Mouse (Mus musculus) stomach, embryonic 15.5 days (tissue): ENCODE results near the gene Galntl6. TPM values are rescaled to one million over a fixed set of nuclear protein-coding genes. Genes with fewer than 3 reads are reported as not detected.

Experiments
- ATAC-seq: fragments of 200-750 bp; cut with Nextera tagmentation; 2 replicates; pipeline ENCODE4 v1.8.0; 2017; ENCODE audit warnings: low read depth, moderate number of reproducible peaks, moderate TSS enrichment; ENCODE audit not compliant: insufficient read depth, low FRiP score
- H3K27ac ChIP-seq: fragments of 300-500 bp; sonication (generic); 2 replicates; pipeline ENCODE4 v1.5.1; 2015; ENCODE audit warnings: mild to moderate bottlenecking, inconsistent platforms
- H3K27me3 ChIP-seq: fragments of 300-500 bp; sonication (generic); replicated peaks from 2 replicates; pipeline ENCODE4 v1.6.1; 2015; ENCODE audit warnings: inconsistent platforms
- H3K36me3 ChIP-seq: fragments of 300-500 bp; sonication (generic); 2 replicates; pipeline ENCODE4 v1.6.1; 2015; ENCODE audit warnings: inconsistent platforms
- H3K4me1 ChIP-seq: fragments of 300-500 bp; sonication (generic); 2 replicates; pipeline ENCODE4 v1.6.1; 2015; ENCODE audit warnings: inconsistent platforms
- H3K4me2 ChIP-seq: fragments of 300-500 bp; sonication (generic); 2 replicates; pipeline ENCODE4 v1.6.1; 2015; ENCODE audit warnings: mild to moderate bottlenecking, inconsistent platforms
- H3K4me3 ChIP-seq: fragments of 300-500 bp; sonication (generic); replicated peaks from 2 replicates; pipeline ENCODE4 v1.5.1; 2015; ENCODE audit warnings: inconsistent platforms
- H3K9ac ChIP-seq: fragments of 300-500 bp; sonication (generic); 2 replicates; pipeline ENCODE4 v1.6.1; 2015; ENCODE audit warnings: inconsistent platforms
- H3K9me3 ChIP-seq: fragments of 300-500 bp; sonication (generic); 2 replicates; pipeline ENCODE4 v1.6.1; 2016; ENCODE audit warnings: inconsistent platforms
- WGBS: fragments of 180-500 bp; shearing (Covaris S2); methylation state at CpG from one replicate; pipeline ENCODE4 v1.1.7; 2015; 5-methylcytosine and 5-hydroxymethylcytosine counted together
- polyA plus RNA-seq: library from polyadenylated mRNA; unstranded; fragments of >200 nt; fragmentation: Nextera tagmentation; extraction: Ambion mirVana; gene quantifications from 2 replicates; pipeline ENCODE4 v1.2.1, GENCODE M21; 2015

Gene Galntl6
- polyA plus RNA-seq, 1 experiment from 2014 or later: 1.7 TPM

GRCm38 (mm10) chr8:58417551-58417950 is 494.9 kb downstream of the Galntl6 start:
- H3K36me3 ChIP-seq: no peaks in the 10 kb centered on the region
- H3K4me1 ChIP-seq: no peaks in the 10 kb centered on the region
- no peak overlapping the region for H3K27ac ChIP-seq
- 46% methylated on average over 1 of the region's 1 CpGs for WGBS
- no peak overlapping the region for H3K9ac ChIP-seq
- no peak overlapping the region for H3K4me2 ChIP-seq
- no peaks in the 10 kb centered on the region for H3K27me3 ChIP-seq
- no peaks in the 10 kb centered on the region for H3K9me3 ChIP-seq
- ATAC-seq: no peak
- H3K4me3 ChIP-seq: no peak overlapping the region

GRCm38 (mm10) chr8:58396500-58396899 is 515.9 kb downstream of the Galntl6 start:
- Histone ChIP-seq H3K27ac (no peak overlapping the region), H3K27me3 (no peaks in the 10 kb centered on the region), H3K9ac (no peak overlapping the region), H3K4me1 (no peaks in the 10 kb centered on the region), H3K4me2 (no peak overlapping the region), H3K4me3 (no peak overlapping the region), H3K9me3 (no peaks in the 10 kb centered on the region), H3K36me3 (no peaks in the 10 kb centered on the region)
- no peak for ATAC-seq
- 44% methylated on average over 3 of the region's 3 CpGs for WGBS

GRCm38 (mm10) chr8:58395879-58396278 is 516.6 kb downstream of the Galntl6 start:
- WGBS: 88% methylated on average over 1 of the region's 1 CpGs
- no peak overlapping the region for H3K9ac ChIP-seq
- no peaks in the 10 kb centered on the region for H3K9me3 ChIP-seq
- no peaks in the 10 kb centered on the region for H3K36me3 ChIP-seq
- no peak overlapping the region for H3K27ac ChIP-seq
- H3K4me3 ChIP-seq: no peak overlapping the region
- H3K27me3 ChIP-seq: no peaks in the 10 kb centered on the region
- no peak overlapping the region for H3K4me2 ChIP-seq
- ATAC-seq: no peak
- H3K4me1 ChIP-seq: no peaks in the 10 kb centered on the region

- Histone ChIP-seq H3K4me2 (no peak overlapping the region), H3K4me1 (no peaks in the 10 kb centered on the region), H3K27ac (no peak overlapping the region), H3K4me3 (no peak overlapping the region), H3K9me3 (no peaks in the 10 kb centered on the region), H3K27me3 (no peaks in the 10 kb centered on the region), H3K9ac (no peak overlapping the region), H3K36me3 (no peaks in the 10 kb centered on the region)
- 79% methylated on average over 2 of the region's 2 CpGs for WGBS
- ATAC-seq: no peak
Measured at GRCm38 (mm10) chr8:58372389-58372788, 540.1 kb downstream of the Galntl6 start.

- no peak for ATAC-seq
- Histone ChIP-seq H3K36me3 (no peaks in the 10 kb centered on the region), H3K27me3 (no peaks in the 10 kb centered on the region), H3K9me3 (no peaks in the 10 kb centered on the region), H3K4me2 (no peak overlapping the region), H3K4me1 (no peaks in the 10 kb centered on the region), H3K27ac (no peak overlapping the region), H3K4me3 (no peak overlapping the region), H3K9ac (no peak overlapping the region)
- 87% methylated on average over 10 of the region's 10 CpGs for WGBS
Measured at GRCm38 (mm10) chr8:58371979-58372378, 540.5 kb downstream of the Galntl6 start.

GRCm38 (mm10) chr8:58331151-58331550 is 581.3 kb downstream of the Galntl6 start:
- no peak for ATAC-seq

GRCm38 (mm10) chr8:58313482-58313881 is 599.0 kb downstream of the Galntl6 start:
- no peak overlapping the region for H3K27ac ChIP-seq
- H3K4me1 ChIP-seq: no peaks in the 10 kb centered on the region
- ATAC-seq: no peak
- H3K4me3 ChIP-seq: no peak overlapping the region
- H3K9me3 ChIP-seq: no peaks in the 10 kb centered on the region
- H3K27me3 ChIP-seq: no peaks in the 10 kb centered on the region
- no peak overlapping the region for H3K9ac ChIP-seq
- no peaks in the 10 kb centered on the region for H3K36me3 ChIP-seq
- no peak overlapping the region for H3K4me2 ChIP-seq
- 89% methylated on average over 2 of the region's 2 CpGs for WGBS

More at GRCm38 (mm10) chr8:58331151-58331550, 581.3 kb downstream of the Galntl6 start:
- H3K4me1 ChIP-seq: no peaks in the 10 kb centered on the region
- H3K27ac ChIP-seq: no peak overlapping the region
- H3K9me3 ChIP-seq: no peaks in the 10 kb centered on the region
- H3K9ac ChIP-seq: no peak overlapping the region
- no peak overlapping the region for H3K4me3 ChIP-seq
- 74% methylated on average over 1 of the region's 1 CpGs for WGBS
- H3K36me3 ChIP-seq: no peaks in the 10 kb centered on the region
- H3K27me3 ChIP-seq: no peaks in the 10 kb centered on the region
- no peak overlapping the region for H3K4me2 ChIP-seq

- ATAC-seq: no peak
- Histone ChIP-seq H3K4me2 (no peak overlapping the region), H3K9me3 (no peaks in the 10 kb centered on the region), H3K4me1 (no peaks in the 10 kb centered on the region), H3K4me3 (no peak overlapping the region), H3K9ac (no peak overlapping the region), H3K27ac (no peak overlapping the region), H3K36me3 (no peaks in the 10 kb centered on the region), H3K27me3 (no peaks in the 10 kb centered on the region)
- WGBS: 77% methylated on average over 4 of the region's 4 CpGs
Measured at GRCm38 (mm10) chr8:58291487-58291886, 621.0 kb downstream of the Galntl6 start.

- Histone ChIP-seq H3K4me2 (no peak overlapping the region), H3K4me3 (no peak overlapping the region), H3K9me3 (no peaks in the 10 kb centered on the region), H3K4me1 (no peaks in the 10 kb centered on the region), H3K9ac (no peak overlapping the region), H3K27ac (no peak overlapping the region), H3K27me3 (no peaks in the 10 kb centered on the region), H3K36me3 (no peaks in the 10 kb centered on the region)
- no peak for ATAC-seq
Measured at GRCm38 (mm10) chr8:58290080-58290479, 622.4 kb downstream of the Galntl6 start.

- WGBS: 81% methylated on average over 2 of the region's 2 CpGs
- Histone ChIP-seq H3K9ac (no peak overlapping the region), H3K4me3 (no peak overlapping the region), H3K36me3 (no peaks in the 10 kb centered on the region), H3K27ac (no peak overlapping the region), H3K9me3 (no peaks in the 10 kb centered on the region), H3K4me2 (no peak overlapping the region), H3K4me1 (no peaks in the 10 kb centered on the region), H3K27me3 (no peaks in the 10 kb centered on the region)
- no peak for ATAC-seq
Measured at GRCm38 (mm10) chr8:58265485-58265884, 647.0 kb downstream of the Galntl6 start.

GRCm38 (mm10) chr8:58258577-58259315 is 653.7 kb downstream of the Galntl6 start:
- ATAC-seq: no peak
- 69% methylated on average over 2 of the region's 2 CpGs for WGBS
- Histone ChIP-seq H3K9ac (no peak overlapping the region), H3K27ac (no peak overlapping the region), H3K4me3 (no peak overlapping the region), H3K4me1 (no peaks in the 10 kb centered on the region), H3K27me3 (no peaks in the 10 kb centered on the region), H3K36me3 (no peaks in the 10 kb centered on the region), H3K9me3 (no peaks in the 10 kb centered on the region), H3K4me2 (no peak overlapping the region)

- no peaks in the 10 kb centered on the region for H3K27me3 ChIP-seq
- no peak overlapping the region for H3K4me2 ChIP-seq
- no peaks in the 10 kb centered on the region for H3K36me3 ChIP-seq
- no peak overlapping the region for H3K9ac ChIP-seq
- H3K27ac ChIP-seq: no peak overlapping the region
- no peaks in the 10 kb centered on the region for H3K9me3 ChIP-seq
- H3K4me1 ChIP-seq: no peaks in the 10 kb centered on the region
- 60% methylated on average over 1 of the region's 1 CpGs for WGBS
- ATAC-seq: no peak
- H3K4me3 ChIP-seq: no peak overlapping the region
Measured at GRCm38 (mm10) chr8:58253620-58254019, 658.8 kb downstream of the Galntl6 start.

GRCm38 (mm10) chr8:58244830-58245229 is 667.6 kb downstream of the Galntl6 start:
- no peak overlapping the region for H3K27ac ChIP-seq
- H3K27me3 ChIP-seq: no peaks in the 10 kb centered on the region
- H3K36me3 ChIP-seq: no peaks in the 10 kb centered on the region
- no peak for ATAC-seq
- no peak overlapping the region for H3K4me2 ChIP-seq
- no peak overlapping the region for H3K4me3 ChIP-seq
- H3K4me1 ChIP-seq: no peaks in the 10 kb centered on the region
- H3K9me3 ChIP-seq: no peaks in the 10 kb centered on the region
- 80% methylated on average over 3 of the region's 3 CpGs for WGBS
- H3K9ac ChIP-seq: no peak overlapping the region
